Mouse (Mus musculus): ENCODE results near the gene 1110051M20Rik.

DNA sequence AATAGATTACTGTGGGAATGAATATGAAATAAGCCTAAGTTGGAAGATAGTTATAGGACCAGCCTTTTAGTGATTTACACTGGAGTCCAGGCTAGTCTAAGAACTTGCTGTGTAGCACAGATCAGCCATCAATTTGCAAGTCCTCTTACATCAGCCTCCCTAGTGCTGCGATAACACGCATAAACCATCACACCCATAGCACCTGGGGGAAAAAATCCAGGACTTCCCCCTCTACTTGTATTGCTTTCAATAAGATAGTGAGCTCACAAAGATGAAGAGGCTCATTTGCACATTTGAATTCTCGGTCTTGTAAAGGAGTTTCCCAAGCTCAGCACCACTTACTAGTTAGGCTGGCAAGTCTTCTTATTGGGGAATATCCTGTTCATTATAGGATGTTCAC, 9.9 kb upstream of the 1110051M20Rik start:
- TF ChIP-seq CTCF (IDR thresholded peaks at IDR 0.05; ENCODE audit: low read depth) (no peak), EP300 (IDR thresholded peaks at IDR 0.05; ENCODE audit: low read depth) (no peak)

Data from liver, embryonic 14.5 days (tissue).